Mouse (Mus musculus): ENCODE data around the gene Misp.

DNA sequence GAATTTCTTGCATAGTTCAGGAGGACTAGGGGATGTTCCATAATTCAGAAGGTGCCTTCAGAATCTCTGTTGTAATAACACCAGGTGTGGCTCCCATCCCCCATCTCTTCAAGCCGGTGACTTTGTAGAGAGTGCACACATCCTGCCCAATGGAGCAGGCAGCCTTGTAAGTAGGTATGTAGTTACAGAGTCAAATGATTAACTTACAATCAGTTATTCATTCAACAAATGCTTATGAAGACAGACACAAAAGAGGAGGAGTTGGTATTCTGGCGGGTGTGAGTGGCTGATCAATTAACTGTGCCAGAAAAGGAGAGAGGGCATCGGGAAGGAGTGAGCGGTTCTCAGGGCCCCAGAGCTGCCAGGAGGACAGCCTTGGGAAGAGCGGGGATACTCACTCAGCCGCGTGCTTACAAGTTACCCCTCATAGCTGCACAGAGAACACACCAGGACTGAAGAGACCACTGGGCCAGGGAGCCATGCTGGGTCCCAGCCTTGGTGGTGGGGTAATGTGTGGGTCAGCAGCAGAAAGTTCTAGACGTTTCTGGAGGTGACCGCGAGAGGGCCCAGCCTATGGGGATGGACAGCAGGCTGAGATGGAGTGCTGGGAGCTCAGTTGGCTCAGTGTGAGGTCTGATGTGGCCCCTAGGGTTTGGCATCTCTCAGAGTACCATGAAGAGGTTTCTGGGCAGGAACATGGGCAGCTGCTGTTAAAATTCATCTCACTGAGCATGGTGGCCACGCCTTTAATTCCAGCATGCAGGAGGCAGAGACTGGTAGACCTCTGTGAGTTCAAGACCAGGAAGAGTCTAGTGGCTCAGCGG is 4.9 kb upstream of the Misp start:
- TF ChIP-seq POLR2A (IDR thresholded peaks at IDR 0.05; ENCODE audit: low read depth, low read length) (peak; percentile 23), CTCF (conservative IDR thresholded peaks at IDR 0.05; ENCODE audit: insufficient read depth, insufficient read length, low read depth, low read length) (no peak)

All from kidney, adult 2 months (tissue).